8 mouse cellular contexts compared by ENCODE assay signal in the genomic region with DNA sequence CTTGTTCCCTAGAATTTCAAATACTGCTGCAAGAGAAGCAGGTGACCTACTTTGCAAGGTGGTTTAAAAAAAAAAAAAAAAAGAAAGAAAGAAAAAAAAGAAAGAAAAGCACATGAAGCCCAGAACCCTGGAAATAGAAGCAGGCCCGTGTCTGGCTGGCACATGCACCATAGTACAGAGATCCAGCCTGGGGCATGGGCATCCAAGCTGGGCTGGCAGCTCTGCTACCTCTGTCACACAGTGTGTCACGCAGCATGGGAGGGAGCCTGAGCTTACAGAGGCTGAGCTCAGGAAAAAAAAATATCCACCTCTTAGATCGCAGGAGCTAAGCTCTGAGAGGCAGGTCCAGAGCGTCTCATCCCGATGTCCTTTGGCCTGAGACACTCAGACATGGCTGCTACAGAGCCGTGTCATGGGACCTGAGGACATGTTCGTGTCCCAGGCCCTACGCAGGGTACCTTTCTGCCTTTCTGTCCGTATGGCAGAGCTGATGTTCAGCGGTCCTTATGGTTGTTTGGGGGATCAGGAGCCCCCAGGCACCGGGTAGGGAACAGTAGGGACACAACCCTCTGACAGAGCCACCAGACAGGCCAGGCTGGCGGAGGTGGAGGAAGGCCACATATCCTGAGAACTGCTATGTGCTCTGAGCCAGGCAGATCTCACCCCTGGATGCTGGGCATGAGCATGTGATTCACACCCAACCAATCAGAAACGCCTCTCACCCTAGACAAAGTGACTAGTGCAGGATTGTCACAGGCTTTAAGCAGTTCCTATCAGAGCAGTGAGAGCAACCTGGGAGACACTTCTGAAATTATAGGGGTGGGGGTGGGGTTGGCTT.
DNase-seq lines count a peak whose midpoint lies in the region; ATAC-seq lines count a peak whose summit lies in the region.

No protein-coding gene starts in this region.

- no peak overlapping the region for H3K4me3 ChIP-seq in hindbrain, embryonic 11.5 days (ENCODE audit: low read depth, low read length)
- no peak overlapping the region for H3K4me3 ChIP-seq in midbrain, embryonic 16.5 days (ENCODE audit: low read depth, low read length)

- peak; percentile 64 for DNase-seq in cerebellum, adult 11-12 months
- no peak for DNase-seq in cerebellum, adult 8-10 months
- peak; percentile 95 for DNase-seq in brain, adult 2 months (ENCODE audit: low read depth, low spot score)
- no peak for DNase-seq in hindbrain, embryonic 11.5 days (ENCODE audit: low spot score)
- DNase-seq in kidney, postnatal 14 days: no peak
- no peak for DNase-seq in spleen, adult 18-20 months
- no peak for DNase-seq in layer of hippocampus, postnatal 36 days

- 86% methylated on average over 13 of the region's 13 CpGs for WGBS in hindbrain, embryonic 11.5 days
- 65% methylated on average over 13 of the region's 13 CpGs for WGBS in midbrain, embryonic 16.5 days

- no peaks in the 10 kb centered on the region for H3K36me3 ChIP-seq in hindbrain, embryonic 11.5 days (ENCODE audit: control insufficient read depth, insufficient read depth, low read length)
- no peaks in the 10 kb centered on the region for H3K36me3 ChIP-seq in midbrain, embryonic 16.5 days (ENCODE audit: control insufficient read depth, insufficient read depth, low read length)

- no peaks in the 10 kb centered on the region for H3K27me3 ChIP-seq in hindbrain, embryonic 11.5 days (ENCODE audit: control insufficient read depth, insufficient read depth, low read length)
- no peaks in the 10 kb centered on the region for H3K27me3 ChIP-seq in midbrain, embryonic 16.5 days (ENCODE audit: control insufficient read depth, insufficient read depth, low read depth, low read length)

- no peaks in the 10 kb centered on the region for H3K4me1 ChIP-seq in hindbrain, embryonic 11.5 days (replicated peaks; ENCODE audit: control insufficient read depth, insufficient read depth, low read length)
- H3K4me1 ChIP-seq in midbrain, embryonic 16.5 days (ENCODE audit: control insufficient read depth, insufficient read depth, low read length): peaks cover 18% of the 10 kb centered on the region

- no peaks in the 10 kb centered on the region for H3K9me3 ChIP-seq in hindbrain, embryonic 11.5 days (ENCODE audit: control insufficient read depth, low read length)
- no peaks in the 10 kb centered on the region for H3K9me3 ChIP-seq in midbrain, embryonic 16.5 days (replicated peaks; ENCODE audit: control insufficient read depth, low read length, poor library complexity, severe bottlenecking)

- H3K9ac ChIP-seq in hindbrain, embryonic 11.5 days (ENCODE audit: low read depth, low read length): peak overlapping the region; percentile 31; the same call in 1 of the 2 replicates
- H3K9ac ChIP-seq in midbrain, embryonic 16.5 days (ENCODE audit: low read depth, low read length): peak overlapping the region; percentile 30

- no peak overlapping the region for H3K4me2 ChIP-seq in hindbrain, embryonic 11.5 days (replicated peaks; ENCODE audit: low read depth, low read length)
- H3K4me2 ChIP-seq in midbrain, embryonic 16.5 days (ENCODE audit: low read length): peak overlapping the region; percentile 35

- peak; percentile 77 for ATAC-seq in hindbrain, embryonic 11.5 days (ENCODE audit: low FRiP score)
- peak; percentile 95 for ATAC-seq in midbrain, embryonic 16.5 days

- H3K27ac ChIP-seq in hindbrain, embryonic 11.5 days (ENCODE audit: low read depth, low read length): 0 out of 2 replicates have a peak overlapping the region, but pooled peaks have one; percentile 17
- peak overlapping the region; percentile 77 for H3K27ac ChIP-seq in midbrain, embryonic 16.5 days (ENCODE audit: low read length)

Comparison
In these comparisons a context has a peak if more than half of its experiments do, and no peak if none do; other contexts are left out.
1. DNase-seq: peak in cerebellum, adult 11-12 months (single experiment) and brain, adult 2 months (single experiment); none in cerebellum, adult 8-10 months (single experiment), hindbrain, embryonic 11.5 days (single experiment), kidney, postnatal 14 days (single experiment), spleen, adult 18-20 months (0 of 2) and layer of hippocampus, postnatal 36 days (0 of 2).